Mouse (Mus musculus): ENCODE results near the gene Wdr70. TPM values are rescaled to one million over a fixed set of nuclear protein-coding genes. Genes with fewer than 3 reads are reported as not detected.
"Not testable (repeated sequence)": the region's sequence is repeated elsewhere in the genome, so short reads cannot be mapped to it uniquely, and the experiment has no call there.

The Wdr70 gene
- polyA plus RNA-seq (2016; fragmentation: Nextera tagmentation; extraction: Ambion mirVana), result 64.1 and 69.4 TPM in 2 replicates

- H3K9me3 ChIP-seq, result no peaks in the 10 kb centered on the region
- H3K4me2 ChIP-seq (replicated peaks), result peak within 1 kb of the TSS; percentile 62
- peaks cover 5% of the 10 kb centered on the region; the same call in 1 of the 2 replicates for H3K4me1 ChIP-seq
- peak within 1 kb of the TSS; percentile 83 for H3K9ac ChIP-seq
- peaks cover 20% of the 10 kb centered on the region; the same call in 1 of the 2 replicates for H3K36me3 ChIP-seq
- peak within 1 kb of the TSS; percentile 91 for H3K4me3 ChIP-seq
- 2% methylated on average over 56 of the region's 56 CpGs for WGBS
- ATAC-seq (ENCODE audit: insufficient number of reproducible peaks, insufficient read depth, low FRiP score, low TSS enrichment), result peak; percentile 85
- H3K27me3 ChIP-seq, result no peaks in the 10 kb centered on the region
- H3K27ac ChIP-seq, result no peak within 1 kb of the TSS
Measured at GRCm38 (mm10) chr15:8098774-8099749, at the start of gene Wdr70. TSS of gene Wdr70 (minus strand) at chr15:8099209.

GRCm38 (mm10) chr15:8135606-8136005, 36.6 kb upstream of the Wdr70 start:
- Histone ChIP-seq H3K36me3 (peaks cover 81% of the 10 kb centered on the region), H3K9me3 (no peaks in the 10 kb centered on the region), H3K27me3 (no peaks in the 10 kb centered on the region), H3K4me2 (replicated peaks) (no peak overlapping the region), H3K9ac (no peak overlapping the region), H3K27ac (no peak overlapping the region), H3K4me3 (no peak overlapping the region), H3K4me1 (no peaks in the 10 kb centered on the region)
- no peak for ATAC-seq (ENCODE audit: insufficient number of reproducible peaks, insufficient read depth, low FRiP score, low TSS enrichment)
- WGBS, result 90% methylated on average over 5 of the region's 5 CpGs

- Histone ChIP-seq H3K36me3 (peaks cover 82% of the 10 kb centered on the region), H3K4me3 (no peak overlapping the region), H3K4me2 (replicated peaks) (no peak overlapping the region), H3K9ac (no peak overlapping the region), H3K9me3 (no peaks in the 10 kb centered on the region), H3K27ac (no peak overlapping the region), H3K4me1 (no peaks in the 10 kb centered on the region), H3K27me3 (no peaks in the 10 kb centered on the region)
- no peak for ATAC-seq (ENCODE audit: insufficient number of reproducible peaks, insufficient read depth, low FRiP score, low TSS enrichment)
Measured at GRCm38 (mm10) chr15:8131761-8132160, 32.8 kb upstream of the Wdr70 start.

GRCm38 (mm10) chr15:8131268-8131667, 32.3 kb upstream of the Wdr70 start:
- Histone ChIP-seq H3K9ac (no peak overlapping the region), H3K4me3 (no peak overlapping the region), H3K27me3 (no peaks in the 10 kb centered on the region), H3K27ac (no peak overlapping the region), H3K9me3 (no peaks in the 10 kb centered on the region), H3K4me2 (replicated peaks) (no peak overlapping the region), H3K4me1 (no peaks in the 10 kb centered on the region), H3K36me3 (peaks cover 82% of the 10 kb centered on the region)
- WGBS, result 95% methylated on average over 3 of the region's 3 CpGs
- no peak for ATAC-seq (ENCODE audit: insufficient number of reproducible peaks, insufficient read depth, low FRiP score, low TSS enrichment)

GRCm38 (mm10) chr15:8129281-8129680, 30.3 kb upstream of the Wdr70 start:
- Histone ChIP-seq H3K4me2 (replicated peaks) (no peak overlapping the region), H3K36me3 (peaks cover 71% of the 10 kb centered on the region), H3K27ac (no peak overlapping the region), H3K27me3 (no peaks in the 10 kb centered on the region), H3K4me1 (no peaks in the 10 kb centered on the region), H3K9me3 (no peaks in the 10 kb centered on the region), H3K9ac (no peak overlapping the region), H3K4me3 (no peak overlapping the region)
- 80% methylated on average over 1 of the region's 1 CpGs for WGBS
- ATAC-seq (ENCODE audit: insufficient number of reproducible peaks, insufficient read depth, low FRiP score, low TSS enrichment), result no peak

- Histone ChIP-seq H3K36me3 (peaks cover 23% of the 10 kb centered on the region), H3K9ac (peak overlapping the region; percentile 69), H3K4me1 (peaks cover 11% of the 10 kb centered on the region), H3K4me3 (peak overlapping the region; percentile 74), H3K9me3 (no peaks in the 10 kb centered on the region), H3K27me3 (no peaks in the 10 kb centered on the region), H3K27ac (no peak overlapping the region), H3K4me2 (replicated peaks) (peak overlapping the region; percentile 73)
- no peak for ATAC-seq (ENCODE audit: insufficient number of reproducible peaks, insufficient read depth, low FRiP score, low TSS enrichment)
- WGBS, result 6% methylated on average over 8 of the region's 8 CpGs
Measured at GRCm38 (mm10) chr15:8109782-8110181, 10.8 kb upstream of the Wdr70 start.

GRCm38 (mm10) chr15:8108966-8109743, 10.1 kb upstream of the Wdr70 start, which contains the start of gene Nup155:
TSS of gene Nup155 (plus strand) at chr15:8109273.
- under 1% methylated on average over 54 of the region's 54 CpGs for WGBS

GRCm38 (mm10) chr15:8108360-8108965, 9.5 kb upstream of the Wdr70 start:
- Histone ChIP-seq H3K4me3 (peak overlapping the region; percentile 74), H3K9ac (peak overlapping the region; percentile 69), H3K4me2 (replicated peaks) (peak overlapping the region; percentile 53), H3K27ac (peak overlapping the region; percentile 73), H3K27me3 (no peaks in the 10 kb centered on the region), H3K9me3 (no peaks in the 10 kb centered on the region), H3K4me1 (peaks cover 11% of the 10 kb centered on the region), H3K36me3 (peaks cover 16% of the 10 kb centered on the region)
- WGBS, result 56% methylated on average over 19 of the region's 19 CpGs
- ATAC-seq (ENCODE audit: insufficient number of reproducible peaks, insufficient read depth, low FRiP score, low TSS enrichment), result no peak

More at GRCm38 (mm10) chr15:8108966-8109743, 10.1 kb upstream of the Wdr70 start, which contains the start of gene Nup155:
- Histone ChIP-seq H3K9me3 (no peaks in the 10 kb centered on the region), H3K4me3 (peak within 1 kb of the TSS; percentile 74), H3K27me3 (no peaks in the 10 kb centered on the region), H3K27ac (peak within 1 kb of the TSS; percentile 73), H3K4me2 (replicated peaks) (peak within 1 kb of the TSS; percentile 73), H3K9ac (peak within 1 kb of the TSS; percentile 69), H3K4me1 (peaks cover 11% of the 10 kb centered on the region), H3K36me3 (peaks cover 23% of the 10 kb centered on the region)
- ATAC-seq (ENCODE audit: insufficient number of reproducible peaks, insufficient read depth, low FRiP score, low TSS enrichment), result peak; percentile 96

- not testable (repeated sequence) for H3K4me3 ChIP-seq; H3K4me2 ChIP-seq (replicated peaks); H3K36me3 ChIP-seq; H3K9ac ChIP-seq; H3K4me1 ChIP-seq; H3K27ac ChIP-seq; ATAC-seq (ENCODE audit: insufficient number of reproducible peaks, insufficient read depth, low FRiP score, low TSS enrichment); H3K9me3 ChIP-seq; H3K27me3 ChIP-seq
- 85% methylated on average over 15 of the region's 15 CpGs for WGBS
Measured at GRCm38 (mm10) chr15:8101975-8102542, 3.0 kb upstream of the Wdr70 start.

- Histone ChIP-seq H3K36me3 (peaks cover 24% of the 10 kb centered on the region; the same call in 1 of the 2 replicates), H3K9ac (no peak overlapping the region), H3K4me1 (peaks cover 5% of the 10 kb centered on the region; the same call in 1 of the 2 replicates), H3K27ac (no peak overlapping the region), H3K9me3 (no peaks in the 10 kb centered on the region), H3K4me3 (peak overlapping the region; percentile 26), H3K4me2 (replicated peaks) (peak overlapping the region; percentile 62), H3K27me3 (no peaks in the 10 kb centered on the region)
- WGBS, result 26% methylated on average over 7 of the region's 7 CpGs
- ATAC-seq (ENCODE audit: insufficient number of reproducible peaks, insufficient read depth, low FRiP score, low TSS enrichment), result no peak
Measured at GRCm38 (mm10) chr15:8097853-8098252, 1.2 kb downstream of the Wdr70 start.

- WGBS, result 83% methylated on average over 1 of the region's 1 CpGs
- not testable (repeated sequence) for H3K9me3 ChIP-seq; H3K4me2 ChIP-seq (replicated peaks); H3K9ac ChIP-seq; H3K27ac ChIP-seq; H3K4me1 ChIP-seq; H3K27me3 ChIP-seq; ATAC-seq (ENCODE audit: insufficient number of reproducible peaks, insufficient read depth, low FRiP score, low TSS enrichment); H3K4me3 ChIP-seq
- peaks cover 33% of the 10 kb centered on the region for H3K36me3 ChIP-seq
Measured at GRCm38 (mm10) chr15:8092668-8093067, 6.3 kb downstream of the Wdr70 start.

All from embryonic facial prominence, embryonic 12.5 days (tissue).